Mouse (Mus musculus): Measurements from ENCODE around the gene Pmf1. TPM values are rescaled to one million over a fixed set of nuclear protein-coding genes. Genes with fewer than 3 reads are reported as not detected.
"Not testable (repeated sequence)": the region's sequence is repeated elsewhere in the genome, so short reads cannot be mapped to it uniquely, and the experiment has no call there.

Pmf1 gene
- polyA plus RNA-seq, 1 experiment from 2014 or later, result 127 TPM

DNA sequence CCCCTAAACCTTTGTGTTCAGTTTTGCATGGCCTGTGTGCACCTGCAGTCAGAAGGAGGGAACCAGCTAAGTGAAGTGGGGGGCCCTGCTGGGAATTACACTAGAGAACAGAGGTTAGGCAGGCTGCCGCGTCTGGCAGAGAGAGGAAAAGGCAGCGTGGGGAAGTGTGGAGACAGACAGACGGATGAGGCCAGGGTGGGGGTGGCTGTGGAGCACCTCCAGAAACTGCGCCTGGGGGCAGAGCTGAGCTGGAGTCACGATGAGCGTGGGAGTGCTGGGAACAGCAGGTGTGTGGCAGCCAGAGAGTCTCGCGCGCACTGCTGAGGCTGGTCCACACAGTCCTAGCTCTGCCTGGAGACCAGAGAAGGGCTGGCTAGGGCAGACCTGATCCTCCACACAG, 25.4 kb upstream of the Pmf1 start:
- ATAC-seq, result no peak
- H3K9me3 ChIP-seq, result 0 out of 2 replicates have a peak, but pooled peaks cover 4% of the 10 kb centered on the region
- no peaks in the 10 kb centered on the region for H3K36me3 ChIP-seq
- no peak overlapping the region for H3K4me2 ChIP-seq (replicated peaks)
- H3K27ac ChIP-seq, result no peak overlapping the region
- no peaks in the 10 kb centered on the region for H3K27me3 ChIP-seq (replicated peaks)
- H3K4me3 ChIP-seq (replicated peaks), result no peak overlapping the region
- peaks cover 13% of the 10 kb centered on the region for H3K4me1 ChIP-seq (replicated peaks)
- no peak overlapping the region for H3K9ac ChIP-seq
- WGBS, result 64% methylated on average over 10 of the region's 10 CpGs

DNA sequence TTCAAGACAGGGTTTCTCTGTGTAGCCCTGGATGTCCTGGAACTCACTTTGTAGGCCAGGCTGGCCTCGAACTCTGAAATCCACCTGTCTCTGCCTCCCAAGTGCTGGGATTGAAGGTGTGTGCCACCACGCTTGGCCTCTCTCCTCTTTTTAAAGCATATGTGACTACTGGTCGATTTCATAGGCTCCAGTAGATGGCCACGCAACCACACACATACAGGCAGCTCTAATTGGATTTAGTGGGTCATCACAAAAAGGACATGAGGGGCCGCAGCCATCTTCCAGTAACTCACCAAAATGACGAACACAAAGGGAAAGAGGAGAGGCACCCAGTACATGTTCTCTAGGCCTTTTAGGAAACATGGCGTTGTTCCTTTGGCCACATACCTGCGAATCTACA, 18.5 kb upstream of the Pmf1 start:
- WGBS, result 71% methylated on average over 8 of the region's 8 CpGs
- not testable (repeated sequence) for H3K9ac ChIP-seq; H3K4me2 ChIP-seq (replicated peaks)

DNA sequence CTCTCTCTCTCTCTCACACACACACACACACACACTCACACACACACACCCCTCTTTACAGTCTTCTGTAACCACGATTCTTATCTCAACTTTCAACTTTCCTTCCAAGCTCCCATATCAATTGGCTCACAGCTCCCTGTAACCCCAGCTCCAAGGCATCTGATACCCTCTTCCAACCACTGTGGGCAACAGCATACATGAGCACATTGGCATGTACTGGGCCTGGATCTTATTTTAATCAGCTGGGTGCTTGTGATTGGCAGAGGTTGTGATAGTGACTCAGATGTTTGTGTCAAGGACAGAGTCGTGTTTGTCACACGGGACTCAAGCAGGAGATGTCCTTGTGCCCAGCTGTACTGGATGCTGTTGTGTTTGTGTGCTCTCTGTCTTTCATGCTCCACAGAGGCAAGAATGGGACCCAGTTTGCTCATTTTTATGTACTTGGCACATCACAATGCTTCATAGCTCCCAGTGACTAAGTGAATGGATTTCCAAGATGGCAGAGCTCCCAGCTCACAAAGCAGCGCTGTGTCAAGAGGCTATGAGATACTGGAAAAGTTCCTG, 17.3 kb upstream of the Pmf1 start:
- WGBS, result 73% methylated on average over 4 of the region's 4 CpGs
- ATAC-seq, result no peak

More for the DNA sequence above, 18.5 kb upstream of the Pmf1 start:
- not testable (repeated sequence) for H3K36me3 ChIP-seq; H3K4me3 ChIP-seq (replicated peaks); H3K9me3 ChIP-seq; H3K27ac ChIP-seq; H3K27me3 ChIP-seq (replicated peaks); ATAC-seq
- H3K4me1 ChIP-seq (replicated peaks), result peaks cover 10% of the 10 kb centered on the region

DNA sequence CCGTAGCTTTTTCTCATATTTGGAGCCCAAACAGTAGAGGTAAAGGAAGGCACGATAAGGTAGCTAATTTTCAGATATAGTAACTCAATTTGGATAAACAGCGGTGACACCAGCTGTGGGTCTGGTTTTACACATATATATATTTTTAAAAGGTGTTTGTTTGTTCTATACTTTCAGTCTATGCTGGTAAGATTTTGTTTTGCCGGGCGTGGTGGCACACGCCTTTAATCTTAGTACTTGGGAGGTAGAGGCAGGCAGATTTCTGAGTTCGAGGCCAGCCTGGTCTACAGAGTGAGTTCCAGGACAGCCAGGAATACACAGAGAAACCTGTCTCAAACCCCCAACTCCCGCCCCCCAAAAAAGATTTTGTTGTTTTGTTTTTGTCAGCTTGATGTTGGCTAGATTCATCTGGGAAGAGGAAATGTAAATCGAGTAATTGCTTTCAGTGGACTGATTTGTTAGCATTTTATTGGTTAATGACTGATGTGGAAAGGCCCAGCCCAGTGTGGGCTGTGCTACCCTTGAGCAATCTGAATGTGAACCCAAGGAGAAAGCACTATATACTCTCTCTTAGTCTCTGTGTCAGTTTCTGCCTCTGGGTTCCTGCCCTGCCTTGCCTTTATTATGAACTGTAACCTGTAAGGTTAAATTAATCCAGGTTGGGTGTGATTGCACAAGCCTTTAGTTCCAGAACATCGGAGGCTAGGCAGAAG, 15.7 kb upstream of the Pmf1 start:
- 78% methylated on average over 10 of the region's 10 CpGs for WGBS
- no peak for ATAC-seq
- H3K27me3 ChIP-seq (replicated peaks), result no peaks in the 10 kb centered on the region
- H3K4me2 ChIP-seq (replicated peaks), result no peak overlapping the region
- no peaks in the 10 kb centered on the region for H3K9me3 ChIP-seq
- H3K27ac ChIP-seq, result no peak overlapping the region
- no peak overlapping the region for H3K4me3 ChIP-seq (replicated peaks)
- H3K9ac ChIP-seq, result no peak overlapping the region
- 0 out of 2 replicates have a peak, but pooled peaks cover 5% of the 10 kb centered on the region for H3K36me3 ChIP-seq
- H3K4me1 ChIP-seq (replicated peaks), result peaks cover 27% of the 10 kb centered on the region

More for the DNA sequence above, 17.3 kb upstream of the Pmf1 start:
- Histone ChIP-seq H3K4me2 (replicated peaks) (no peak overlapping the region), H3K27ac (no peak overlapping the region), H3K9me3 (no peaks in the 10 kb centered on the region), H3K4me3 (replicated peaks) (no peak overlapping the region), H3K27me3 (replicated peaks) (no peaks in the 10 kb centered on the region), H3K9ac (no peak overlapping the region), H3K4me1 (replicated peaks) (peaks cover 16% of the 10 kb centered on the region), H3K36me3 (no peaks in the 10 kb centered on the region)

DNA sequence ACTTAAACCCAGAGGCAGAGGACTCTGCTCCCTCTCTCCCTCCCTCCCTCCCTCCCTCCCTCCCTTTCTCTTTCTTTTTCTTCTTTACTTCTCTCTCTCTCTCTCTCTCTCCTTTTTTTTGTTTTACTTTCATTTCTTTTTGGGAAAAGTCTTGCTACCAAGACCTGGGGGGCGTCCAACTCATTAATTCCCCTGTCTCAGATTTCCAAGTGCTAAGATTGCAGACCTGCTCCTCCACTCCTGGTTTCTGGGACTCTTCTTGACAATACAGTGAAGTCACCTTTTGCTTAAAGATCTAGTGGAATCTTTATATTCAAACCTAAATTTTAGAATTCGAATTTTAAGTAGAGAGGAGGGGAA, 15.2 kb upstream of the Pmf1 start:
- peak; percentile 19; the same call in 1 of the 2 replicates for ATAC-seq
- Histone ChIP-seq H3K4me3 (replicated peaks) (peak overlapping the region; percentile 74), H3K27ac (no peak overlapping the region), H3K9ac (no peak overlapping the region), H3K9me3 (no peaks in the 10 kb centered on the region), H3K4me2 (replicated peaks) (peak overlapping the region; percentile 45), H3K36me3 (peaks cover 10% of the 10 kb centered on the region), H3K4me1 (replicated peaks) (peaks cover 27% of the 10 kb centered on the region), H3K27me3 (replicated peaks) (no peaks in the 10 kb centered on the region)
- WGBS, result 12% methylated on average over 2 of the region's 2 CpGs

DNA sequence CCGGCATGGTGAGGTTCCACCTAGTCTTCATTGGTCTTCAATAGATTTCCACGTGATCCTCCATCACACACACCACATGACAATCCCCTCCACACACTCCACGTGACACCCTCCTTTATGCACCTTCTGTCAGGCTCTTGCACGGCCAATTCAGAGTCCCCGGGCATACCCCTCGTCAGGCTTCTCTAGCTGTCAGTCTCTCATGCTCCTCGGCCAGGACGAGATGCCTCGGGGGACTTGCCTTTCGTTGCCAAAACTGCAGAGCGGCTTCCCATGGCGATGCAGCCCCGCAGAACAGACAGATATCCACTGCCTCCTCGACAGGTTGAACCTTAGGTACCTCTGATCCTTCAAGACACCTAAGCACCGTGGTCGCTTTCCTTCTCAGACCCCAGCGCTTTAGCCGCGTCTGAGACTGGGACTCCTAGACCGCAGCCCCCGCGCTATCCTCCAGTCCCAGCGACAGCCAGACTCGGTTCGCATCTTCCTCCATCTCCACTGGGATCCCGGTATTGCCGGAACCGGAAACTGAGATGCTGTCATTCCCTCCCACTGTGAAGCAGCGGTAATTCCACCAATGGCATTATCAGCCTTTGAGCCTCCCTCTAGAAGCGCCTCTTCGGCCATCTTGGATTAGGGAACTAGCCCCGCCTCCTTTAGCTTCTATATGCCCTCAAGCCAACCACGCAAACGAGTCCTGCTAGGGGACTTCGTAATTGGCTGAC, 14.6 kb upstream of the Pmf1 start, which contains the start of gene Slc25a44:
Gene Slc25a44 (minus strand): TSS at position 535 of the 725 bp plus-strand sequence.
- no peaks in the 10 kb centered on the region for H3K27me3 ChIP-seq (replicated peaks)
- peaks cover 15% of the 10 kb centered on the region for H3K36me3 ChIP-seq
- H3K4me3 ChIP-seq (replicated peaks), result peak within 1 kb of the TSS; percentile 74
- peaks cover 27% of the 10 kb centered on the region for H3K4me1 ChIP-seq (replicated peaks)
- H3K4me2 ChIP-seq (replicated peaks), result peak within 1 kb of the TSS; percentile 85
- peak within 1 kb of the TSS; percentile 66 for H3K9ac ChIP-seq
- WGBS, result 1% methylated on average over 35 of the region's 35 CpGs
- peak; percentile 98 for ATAC-seq
- 0 out of 2 replicates have a peak within 1 kb of the TSS, but pooled peaks have one; percentile 32 for H3K27ac ChIP-seq
- H3K9me3 ChIP-seq, result no peaks in the 10 kb centered on the region

DNA sequence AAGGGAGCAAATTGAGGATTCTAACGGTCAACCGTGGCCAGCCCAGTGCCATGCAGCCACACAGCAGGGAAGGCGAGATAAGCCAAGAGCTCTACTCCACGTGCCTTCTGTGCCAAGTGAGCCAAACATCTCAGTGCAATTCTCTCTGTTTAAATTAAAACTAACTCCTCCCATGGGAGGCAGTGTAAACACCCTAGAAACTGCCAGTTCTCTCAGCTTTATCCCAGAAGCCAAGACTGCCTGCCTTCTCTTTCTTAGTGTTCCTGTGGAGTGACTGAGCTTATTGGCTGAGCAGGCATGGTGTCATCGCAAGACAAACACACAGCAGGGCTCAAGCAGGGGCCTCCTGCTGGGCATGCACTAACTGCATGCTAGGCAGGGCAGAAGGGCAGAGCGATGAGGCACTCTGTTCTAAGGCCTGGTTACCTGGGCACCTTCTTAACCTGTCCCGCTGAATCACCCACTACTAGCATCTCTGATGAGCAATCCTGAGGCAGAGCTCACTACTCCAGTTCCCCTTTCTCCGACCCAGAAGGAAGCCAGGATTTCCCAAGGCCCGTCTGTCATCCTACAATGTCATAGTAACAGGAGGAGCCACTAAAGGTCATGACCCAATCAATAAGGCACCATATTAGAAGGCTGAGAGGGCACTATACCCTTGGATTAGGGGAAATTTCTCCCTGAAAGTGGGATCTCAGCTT, 12.0 kb upstream of the Pmf1 start:
- WGBS, result 47% methylated on average over 9 of the region's 9 CpGs
- Histone ChIP-seq H3K27me3 (replicated peaks) (no peaks in the 10 kb centered on the region), H3K9ac (no peak overlapping the region; the same call in 1 of the 2 replicates), H3K4me2 (replicated peaks) (peak overlapping the region; percentile 22), H3K9me3 (no peaks in the 10 kb centered on the region), H3K36me3 (peaks cover 30% of the 10 kb centered on the region), H3K27ac (0 out of 2 replicates have a peak overlapping the region, but pooled peaks have one; percentile 22), H3K4me3 (replicated peaks) (no peak overlapping the region), H3K4me1 (replicated peaks) (peaks cover 27% of the 10 kb centered on the region)
- ATAC-seq, result peak; percentile 46

DNA sequence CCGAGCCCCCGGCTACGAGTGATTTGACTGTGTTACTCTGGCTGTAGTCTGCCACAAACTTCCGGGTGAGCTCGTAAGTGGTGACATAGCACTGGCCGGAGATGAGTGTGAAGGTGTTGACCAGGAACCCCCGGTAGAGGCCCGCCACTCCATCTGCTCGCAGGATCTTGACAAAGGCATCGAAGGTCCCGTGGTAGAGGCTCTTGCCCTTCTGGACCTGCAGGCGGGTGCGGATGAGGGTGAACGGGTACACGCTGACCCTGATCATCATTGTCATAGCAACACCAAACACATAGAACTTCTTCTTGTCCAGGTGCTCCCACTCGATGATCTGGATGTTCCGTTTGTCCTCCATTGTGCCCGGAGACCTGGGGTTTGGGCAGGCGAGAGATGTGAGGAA, 10.6 kb upstream of the Pmf1 start:
- no peak for ATAC-seq
- 94% methylated on average over 19 of the region's 19 CpGs for WGBS
- H3K27ac ChIP-seq, result no peak overlapping the region
- H3K9ac ChIP-seq, result no peak overlapping the region
- H3K4me1 ChIP-seq (replicated peaks), result peaks cover 30% of the 10 kb centered on the region
- no peaks in the 10 kb centered on the region for H3K9me3 ChIP-seq
- H3K27me3 ChIP-seq (replicated peaks), result no peaks in the 10 kb centered on the region
- H3K36me3 ChIP-seq, result peaks cover 31% of the 10 kb centered on the region
- no peak overlapping the region for H3K4me3 ChIP-seq (replicated peaks)
- H3K4me2 ChIP-seq (replicated peaks), result no peak overlapping the region

DNA sequence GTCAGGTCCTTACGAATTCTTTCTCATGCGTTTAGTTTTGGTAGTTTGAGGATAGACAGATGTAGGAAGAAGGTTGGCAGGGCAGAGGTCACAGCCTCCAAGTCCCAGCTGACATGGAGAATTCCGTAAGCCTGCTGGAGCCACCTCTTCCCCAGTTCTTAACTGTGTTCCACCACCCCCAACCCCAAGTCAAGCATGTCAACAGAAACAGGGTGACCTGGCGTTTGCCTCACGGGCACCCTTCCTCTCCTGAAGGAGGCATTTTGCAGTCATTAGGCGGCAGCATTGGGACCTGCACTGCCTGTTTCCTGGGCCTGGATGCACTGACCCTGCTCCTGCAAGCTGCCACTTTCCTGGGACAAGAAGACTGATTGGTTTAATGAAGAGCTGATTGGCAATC, 7.9 kb upstream of the Pmf1 start:
- no peaks in the 10 kb centered on the region for H3K9me3 ChIP-seq
- no peak for ATAC-seq
- WGBS, result 70% methylated on average over 6 of the region's 6 CpGs
- no peak overlapping the region for H3K9ac ChIP-seq
- H3K4me2 ChIP-seq (replicated peaks), result no peak overlapping the region
- peaks cover 21% of the 10 kb centered on the region for H3K4me1 ChIP-seq (replicated peaks)
- no peak overlapping the region for H3K4me3 ChIP-seq (replicated peaks)
- peaks cover 36% of the 10 kb centered on the region for H3K36me3 ChIP-seq
- H3K27ac ChIP-seq, result no peak overlapping the region
- H3K27me3 ChIP-seq (replicated peaks), result no peaks in the 10 kb centered on the region

DNA sequence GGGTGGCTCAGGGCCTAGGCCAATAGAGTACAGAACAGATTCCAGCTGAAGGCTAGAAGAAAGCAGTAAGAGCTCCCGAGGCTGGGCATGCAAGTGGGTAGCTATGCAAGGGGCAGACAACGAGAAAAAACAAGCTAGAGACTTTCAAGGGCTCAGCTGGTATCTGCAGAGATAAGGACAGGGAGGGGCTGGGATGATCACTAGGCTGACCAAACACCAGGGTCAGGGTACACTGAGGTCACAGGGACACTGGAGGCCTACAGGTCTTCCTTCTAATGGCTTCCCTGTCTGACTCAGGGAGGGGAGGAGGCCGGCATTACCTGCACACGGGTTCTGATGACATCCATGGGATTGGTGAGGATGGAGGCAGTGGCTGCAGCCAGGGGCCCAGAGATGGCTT, 5.5 kb upstream of the Pmf1 start:
- Histone ChIP-seq H3K4me2 (replicated peaks) (0 out of 2 replicates have a peak overlapping the region, but pooled peaks have one; percentile 22), H3K4me3 (replicated peaks) (no peak overlapping the region), H3K9me3 (no peaks in the 10 kb centered on the region), H3K27me3 (replicated peaks) (no peaks in the 10 kb centered on the region), H3K27ac (no peak overlapping the region), H3K36me3 (peaks cover 32% of the 10 kb centered on the region), H3K9ac (no peak overlapping the region), H3K4me1 (replicated peaks) (peaks cover 12% of the 10 kb centered on the region)
- peak; percentile 64; the same call in 1 of the 2 replicates for ATAC-seq
- WGBS, result 59% methylated on average over 4 of the region's 4 CpGs

DNA sequence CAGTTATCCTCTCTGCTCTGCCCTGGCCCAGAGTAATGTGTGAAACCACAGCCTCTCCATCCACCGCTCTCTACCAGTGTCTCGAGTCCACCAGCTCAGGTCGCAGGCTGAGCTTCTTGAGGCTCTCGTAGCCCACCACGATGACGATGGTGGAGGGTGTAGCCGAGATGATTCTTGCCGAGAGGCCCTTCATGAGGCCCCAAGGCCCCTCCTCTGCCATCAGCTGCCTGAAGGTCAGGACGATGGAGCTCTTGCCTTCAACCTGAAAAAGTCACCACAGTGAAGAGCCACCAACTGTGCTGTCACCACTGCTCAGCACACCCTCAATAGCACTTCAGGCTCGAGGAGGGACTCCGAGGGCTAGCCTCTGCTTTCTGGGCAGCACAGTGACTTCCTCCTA, 2.5 kb upstream of the Pmf1 start:
- Histone ChIP-seq H3K36me3 (peaks cover 12% of the 10 kb centered on the region; the same call in 1 of the 2 replicates), H3K27me3 (replicated peaks) (no peaks in the 10 kb centered on the region), H3K4me2 (replicated peaks) (no peak overlapping the region), H3K9ac (no peak overlapping the region), H3K4me1 (replicated peaks) (peaks cover 28% of the 10 kb centered on the region), H3K27ac (no peak overlapping the region), H3K4me3 (replicated peaks) (no peak overlapping the region), H3K9me3 (no peaks in the 10 kb centered on the region)
- ATAC-seq, result no peak
- 86% methylated on average over 11 of the region's 11 CpGs for WGBS

DNA sequence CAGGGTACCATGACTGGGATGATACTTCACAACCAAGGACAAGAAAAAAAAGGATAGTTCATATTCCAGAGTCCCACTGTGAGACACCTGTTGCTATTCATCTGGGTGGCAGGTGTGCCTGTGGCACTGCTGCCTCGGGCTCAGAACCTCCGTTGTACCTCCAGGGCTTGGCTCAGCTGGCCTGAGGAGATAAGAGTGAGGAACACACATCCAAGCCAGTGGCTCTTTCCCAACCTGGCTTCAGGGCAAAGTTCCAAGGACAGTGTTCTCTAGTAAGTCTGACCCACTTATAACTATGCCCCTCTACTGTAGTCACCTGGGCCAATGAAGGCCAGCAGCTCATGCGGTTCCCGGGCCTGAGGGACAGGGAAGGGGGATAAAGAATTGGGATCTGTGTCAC, 1.6 kb upstream of the Pmf1 start:
- H3K4me1 ChIP-seq (replicated peaks), result peaks cover 28% of the 10 kb centered on the region
- no peaks in the 10 kb centered on the region for H3K27me3 ChIP-seq (replicated peaks)
- H3K9me3 ChIP-seq, result no peaks in the 10 kb centered on the region
- H3K4me2 ChIP-seq (replicated peaks), result no peak overlapping the region
- no peak for ATAC-seq
- no peak overlapping the region for H3K4me3 ChIP-seq (replicated peaks)
- WGBS, result 81% methylated on average over 4 of the region's 4 CpGs
- no peak overlapping the region for H3K9ac ChIP-seq
- peaks cover 8% of the 10 kb centered on the region; the same call in 1 of the 2 replicates for H3K36me3 ChIP-seq
- no peak overlapping the region for H3K27ac ChIP-seq

All from intestine, embryonic 15.5 days (tissue).